Mouse (Mus musculus) embryo, embryonic 9.5 days (tissue): ENCODE measurements around the gene B3gat3.
A peak's percentile ranks its signal among the peaks of the same experiment; 100 is the strongest.

Experiments used
- DNase-seq: peaks from one replicate; pipeline ENCODE4 v3.0.0-alpha.2; 2017; ENCODE audit errors: extremely low spot score

The B3gat3 gene

DNA sequence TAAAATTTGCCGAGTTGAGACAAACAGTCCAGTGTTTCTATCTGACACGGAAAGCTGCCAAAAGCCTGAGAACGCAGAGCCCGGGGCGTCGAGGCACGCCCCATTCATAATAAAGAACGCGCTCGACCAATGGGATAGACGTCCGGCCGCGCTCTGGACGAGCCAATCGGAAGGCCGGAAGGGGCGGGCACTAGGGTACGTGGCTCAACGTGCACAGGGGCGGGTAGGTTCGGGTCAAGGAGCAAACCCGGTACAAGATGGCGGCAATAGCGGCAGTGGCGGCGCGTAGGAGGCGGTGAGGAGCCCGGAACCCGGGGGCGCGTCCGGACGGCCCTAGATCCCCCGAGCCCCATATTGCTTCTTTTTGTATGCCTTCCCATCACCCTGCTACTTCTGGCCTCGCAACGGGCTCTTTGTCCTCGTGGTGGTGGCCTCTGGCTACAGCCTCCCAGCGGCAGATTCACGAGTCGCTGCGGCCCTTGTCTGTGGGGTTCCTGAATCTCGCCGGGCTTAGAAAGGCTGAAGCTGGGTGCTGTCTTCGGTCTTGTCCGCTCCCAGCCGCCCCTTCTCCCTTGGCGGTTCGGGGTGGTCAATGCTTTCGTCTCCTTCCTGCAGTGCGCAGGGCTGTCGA, 22.2 kb upstream of the B3gat3 start, which contains the start of gene Ganab:
Gene Ganab, plus strand, starts transcription at position 207 of the 631 bp plus-strand sequence.
- peak; percentile 95 for DNase-seq

GRCm38 (mm10) chr19:8898576-8898975, 21.6 kb upstream of the B3gat3 start:
- no peak for DNase-seq

DNA sequence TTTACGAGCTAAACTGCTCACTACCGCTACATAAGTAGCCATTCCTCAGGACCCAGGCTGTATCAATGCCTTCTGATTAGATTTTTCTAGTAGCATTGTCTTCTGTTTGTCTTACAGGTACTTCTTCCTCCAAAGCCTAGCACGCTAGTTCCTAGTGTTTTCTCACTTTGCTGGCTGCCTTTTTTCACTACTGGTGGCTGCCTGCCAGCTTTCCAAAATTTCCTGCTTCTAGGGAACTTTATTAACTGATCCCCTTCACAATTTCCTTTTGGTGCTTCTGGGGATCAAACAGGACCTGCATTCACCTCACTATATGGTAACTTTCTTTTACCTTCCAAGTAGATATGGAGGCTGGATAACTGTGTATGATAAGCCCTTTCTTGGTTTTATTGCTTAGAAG, 21.1 kb upstream of the B3gat3 start:
- no peak for DNase-seq

- no peak for DNase-seq
Observed at GRCm38 (mm10) chr19:8903412-8903811, 16.8 kb upstream of the B3gat3 start.

DNA sequence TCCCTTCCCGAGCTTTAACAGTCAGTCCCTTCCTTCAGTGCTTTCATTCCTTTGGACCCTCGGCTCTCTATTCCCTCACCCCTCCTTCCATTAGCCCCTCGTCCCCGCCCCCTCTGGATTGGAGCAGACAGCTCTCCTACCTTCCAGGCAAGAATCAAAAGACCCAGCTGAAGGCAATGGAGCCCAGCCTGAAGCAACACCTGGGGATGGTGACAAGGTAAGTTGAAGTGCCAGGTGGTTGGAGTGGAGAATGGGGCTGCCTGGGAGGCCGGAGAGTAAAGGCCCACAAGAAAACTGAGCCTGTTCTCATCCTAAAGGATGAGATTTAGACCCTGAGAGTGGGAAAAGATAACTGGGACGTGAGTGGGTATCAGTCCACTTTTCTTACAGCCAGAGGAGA, 11.6 kb upstream of the B3gat3 start:
- DNase-seq: no peak

GRCm38 (mm10) chr19:8911810-8912209, 8.4 kb upstream of the B3gat3 start:
- DNase-seq: no peak

DNA sequence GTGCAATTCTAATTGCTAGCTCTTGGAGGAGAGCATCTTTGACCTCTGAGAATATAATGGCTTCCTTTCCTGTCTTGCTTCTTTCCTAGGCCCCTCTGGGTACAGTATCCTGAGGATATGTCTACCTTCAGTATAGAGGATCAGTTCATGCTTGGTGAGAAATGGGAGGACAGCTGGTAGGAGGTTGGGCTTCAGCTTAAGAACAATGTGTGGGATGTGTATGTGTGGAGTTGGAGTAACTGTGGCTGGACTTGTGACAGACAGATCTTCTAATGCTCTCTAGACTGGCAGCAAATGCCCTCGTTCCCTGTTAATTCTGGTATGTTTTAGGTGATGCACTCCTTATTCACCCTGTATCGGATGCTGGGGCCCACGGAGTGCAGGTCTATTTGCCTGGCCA, 6.0 kb upstream of the B3gat3 start:
- no peak for DNase-seq

- DNase-seq: no peak
Observed at GRCm38 (mm10) chr19:8919000-8919399, 1.2 kb upstream of the B3gat3 start.

- DNase-seq: no peak
Observed at GRCm38 (mm10) chr19:8919684-8920072, 496 bp upstream of the B3gat3 start.

DNA sequence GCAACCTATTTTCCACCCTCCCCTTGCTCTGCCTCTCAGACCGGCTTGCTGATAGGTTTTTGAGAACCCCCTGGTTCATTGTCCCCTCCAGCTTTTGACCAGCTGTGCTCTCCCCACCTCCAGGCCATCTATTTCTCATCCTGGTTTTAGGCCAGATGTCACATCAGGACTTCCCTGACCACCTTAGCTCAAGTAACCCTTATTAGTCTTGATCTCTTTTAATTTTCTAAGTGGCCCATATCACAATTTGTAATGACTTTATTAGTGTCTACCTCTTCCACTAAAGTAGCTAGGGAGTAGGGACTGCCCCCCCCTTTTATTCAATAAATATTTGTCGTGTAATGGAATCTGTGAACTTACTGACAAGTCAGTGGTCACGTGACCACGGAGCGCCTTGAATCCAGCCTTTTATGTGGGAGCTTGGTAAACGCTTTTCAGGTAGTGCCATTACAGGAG, 690 bp downstream of the B3gat3 start:
- DNase-seq: peak; percentile 49

GRCm38 (mm10) chr19:8921741-8922140, 1.6 kb downstream of the B3gat3 start:
- no peak for DNase-seq

GRCm38 (mm10) chr19:8926766-8927165, 6.6 kb downstream of the B3gat3 start:
- DNase-seq: no peak

DNA sequence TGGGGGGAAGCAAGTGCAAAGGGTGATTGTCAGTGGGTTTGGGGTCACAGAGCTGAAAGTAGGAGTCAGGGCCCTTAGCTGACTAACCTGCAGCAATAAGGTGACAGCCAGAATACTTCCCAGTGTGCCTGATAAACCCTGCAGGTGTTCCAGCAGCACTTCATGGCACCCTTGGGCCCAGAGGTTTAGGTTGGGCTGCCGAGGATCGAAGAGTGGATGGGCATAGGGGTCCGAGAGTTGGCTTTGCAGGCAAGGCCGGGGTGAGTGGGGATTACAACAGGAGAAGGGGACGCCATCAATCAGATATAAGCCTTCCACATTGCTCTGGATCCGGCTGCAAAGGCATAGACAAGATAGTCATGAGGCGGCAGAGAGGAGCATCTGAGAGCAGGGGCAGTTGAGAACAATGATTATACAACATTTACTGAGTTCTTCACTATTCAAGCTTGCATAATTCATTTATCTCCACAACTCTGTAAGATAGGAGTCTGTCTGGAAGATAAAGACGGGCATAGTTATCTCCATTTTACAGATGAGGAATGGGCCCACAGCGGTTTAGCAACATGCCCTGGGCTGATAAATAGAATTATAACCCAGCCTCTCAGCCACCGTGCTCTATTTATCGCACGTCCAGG, 7.8 kb downstream of the B3gat3 start:
- DNase-seq: no peak

DNA sequence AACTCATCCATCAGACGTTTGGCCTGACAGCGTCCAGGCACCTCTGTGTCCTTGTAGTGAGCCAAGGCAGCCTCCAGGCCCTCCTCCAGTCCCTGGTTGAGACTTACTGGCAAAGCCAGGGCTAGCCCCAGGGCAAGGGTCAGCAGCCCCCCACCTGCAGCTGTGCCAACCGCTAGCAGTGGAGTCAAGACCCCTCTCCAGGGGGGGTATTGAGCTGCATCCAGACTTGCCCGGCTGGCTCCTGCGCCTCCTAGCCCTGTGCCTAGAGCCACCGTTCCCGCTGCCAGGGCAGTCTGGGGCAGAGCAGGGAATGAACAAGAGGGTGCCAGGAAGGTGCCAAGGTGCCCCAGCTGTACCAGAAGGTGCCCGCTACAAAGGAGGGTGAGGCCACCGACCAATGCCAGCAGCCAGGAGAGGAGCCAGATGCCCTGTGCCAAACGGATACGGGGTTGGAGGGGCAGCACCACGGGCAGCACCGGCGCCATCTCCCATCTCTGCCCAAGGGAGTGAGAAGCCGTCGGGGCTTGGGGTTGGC, 8.6 kb downstream of the B3gat3 start:
- no peak for DNase-seq

DNA sequence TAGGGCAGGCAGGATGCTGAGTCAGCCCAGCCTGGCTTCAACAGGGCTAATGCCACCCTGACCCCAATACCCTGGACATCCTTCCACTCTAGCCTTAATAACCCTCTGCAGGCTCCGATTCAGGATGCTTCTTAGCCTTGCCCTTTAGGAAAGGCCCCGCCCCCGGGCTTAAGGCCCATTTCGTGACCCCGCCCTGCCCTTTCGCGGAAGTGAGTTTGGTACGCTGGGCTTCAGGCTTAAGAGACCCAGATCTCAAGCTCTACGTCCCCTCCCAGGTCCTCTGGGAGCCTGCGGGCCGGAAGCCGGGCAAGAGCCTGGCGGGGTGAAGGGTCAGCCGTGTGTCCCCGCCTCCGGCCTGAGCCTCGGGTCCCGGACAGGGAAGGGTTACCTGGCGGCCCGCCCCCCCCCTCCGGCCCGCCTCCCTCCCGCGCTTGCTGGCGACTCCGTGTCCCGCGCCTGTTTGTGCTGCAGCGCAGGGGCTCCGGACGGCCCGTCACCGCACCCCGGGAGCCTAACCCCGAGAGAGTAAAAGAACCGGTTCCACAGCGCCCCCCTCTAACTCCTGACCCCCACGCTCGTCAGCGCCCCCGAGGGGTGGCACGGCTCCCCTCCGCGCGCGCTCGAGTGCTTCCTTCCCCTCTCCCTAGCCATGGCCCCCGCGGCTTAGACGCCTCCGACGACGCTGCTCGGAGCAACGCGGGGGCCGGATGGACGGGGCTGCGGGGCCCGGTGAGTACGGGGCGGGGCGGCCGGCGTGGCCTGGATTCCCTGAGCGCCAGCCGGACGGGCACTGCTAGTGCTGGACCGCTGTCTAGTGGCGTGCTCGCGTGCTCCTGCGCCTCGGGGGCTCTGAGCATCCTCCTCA, 9.3 kb downstream of the B3gat3 start, which contains the start of the genes Rom1 and Eml3:
Gene Rom1, minus strand, starts transcription at position 133 of the 865 bp plus-strand sequence.
Gene Eml3, plus strand, starts transcription at position 329 of the 865 bp plus-strand sequence.
- DNase-seq: peak; percentile 91

- no peak for DNase-seq
Observed at GRCm38 (mm10) chr19:8930117-8930516, 9.9 kb downstream of the B3gat3 start.

DNA sequence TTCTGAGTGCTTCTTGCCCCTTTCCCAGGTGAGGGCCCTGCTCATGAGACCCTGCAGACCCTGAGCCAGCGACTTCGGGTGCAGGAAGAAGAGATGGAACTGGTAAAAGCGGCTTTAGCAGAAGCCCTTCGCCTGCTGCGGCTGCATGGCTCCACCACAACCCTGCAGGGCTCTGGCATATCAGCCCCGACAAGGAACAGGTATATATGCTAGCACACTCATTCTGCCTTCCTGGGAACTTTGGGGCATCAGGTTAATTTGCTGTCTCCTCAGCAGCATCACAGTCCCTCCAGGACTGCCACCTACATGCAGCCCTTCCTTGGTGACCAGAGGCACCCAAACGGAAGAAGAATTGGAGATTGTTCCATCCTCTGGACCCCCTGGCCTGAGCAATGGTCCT, 10.6 kb downstream of the B3gat3 start:
- no peak for DNase-seq

- DNase-seq: no peak
Observed at GRCm38 (mm10) chr19:8936736-8937135, 16.6 kb downstream of the B3gat3 start.

DNA sequence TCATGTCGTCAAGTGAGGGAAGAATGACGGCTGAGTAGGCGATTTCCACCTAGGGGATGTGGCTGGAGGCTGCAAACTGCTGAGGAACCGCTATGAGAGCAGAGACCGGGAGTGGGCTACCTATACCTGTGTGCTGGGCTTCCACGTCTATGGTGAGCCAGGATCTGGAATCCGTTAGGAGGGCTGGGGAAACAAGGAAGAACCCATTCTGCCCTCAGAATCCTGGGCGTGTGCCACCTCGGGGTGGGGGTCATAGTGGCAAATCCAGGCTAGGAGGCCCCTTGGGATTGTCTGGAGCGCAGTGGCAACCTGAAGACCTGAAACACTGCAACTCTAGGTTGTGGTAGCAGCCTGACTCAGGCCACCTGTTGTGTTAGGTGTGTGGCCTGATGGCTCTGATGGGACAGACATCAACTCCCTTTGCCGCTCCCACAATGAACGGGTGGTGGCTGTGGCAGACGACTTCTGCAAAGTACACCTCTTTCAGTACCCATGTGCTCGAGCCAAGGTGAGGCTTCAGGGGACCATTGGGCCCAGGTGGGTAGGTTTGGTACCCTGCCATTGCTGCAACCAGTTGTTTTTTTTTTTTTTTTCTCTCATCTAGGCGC, 20.5 kb downstream of the B3gat3 start:
- DNase-seq: no peak

- no peak for DNase-seq
Observed at GRCm38 (mm10) chr19:8941136-8941514, 21.0 kb downstream of the B3gat3 start.

DNA sequence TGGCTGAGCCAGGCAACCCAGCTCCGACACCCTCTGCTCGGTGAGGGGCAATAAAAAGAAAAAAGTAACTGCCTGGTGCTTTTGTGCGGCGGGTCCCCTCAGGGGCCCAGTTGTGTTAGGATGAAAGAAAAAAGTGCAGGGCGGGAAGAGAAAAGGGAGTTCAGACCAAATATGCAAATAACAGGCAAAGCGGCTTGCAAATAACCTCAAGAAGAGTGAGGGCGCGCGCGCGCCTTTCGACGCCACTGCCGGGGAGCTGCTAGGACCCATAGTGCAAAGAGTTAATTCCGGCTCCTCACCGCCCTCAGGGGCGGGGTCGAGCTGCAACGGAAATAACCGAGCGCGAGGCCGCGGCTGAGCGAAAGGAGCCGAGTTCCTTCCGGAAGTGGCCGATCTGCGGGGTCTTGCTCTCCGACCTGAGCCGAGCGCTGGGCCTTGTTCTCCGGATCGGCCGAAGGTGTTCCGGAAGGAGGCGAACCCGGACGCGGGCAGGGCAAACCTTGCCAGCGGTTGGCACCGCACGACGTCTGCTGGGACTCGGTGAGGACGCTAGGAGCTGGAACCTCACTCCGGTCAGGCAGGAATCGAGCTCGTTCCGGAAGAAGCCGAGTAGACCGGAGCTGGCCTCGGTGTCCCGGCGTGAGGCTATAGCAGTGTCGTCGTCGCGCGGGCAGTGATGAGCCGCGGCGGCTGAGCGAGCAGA, 21.5 kb downstream of the B3gat3 start, which contains the start of gene Mta2:
Gene Mta2, plus strand, starts transcription at position 361 of the 703 bp plus-strand sequence.
- DNase-seq: peak; percentile 98
